Mouse (Mus musculus) heart, embryonic 12.5 days (tissue): ENCODE results near the gene Mrtfa. TPM values are rescaled to one million over a fixed set of nuclear protein-coding genes. Genes with fewer than 3 reads are reported as not detected.

Experiments used
- ATAC-seq: fragments of 200-750 bp; cut with Nextera tagmentation; 2 replicates; pipeline ENCODE4 v1.8.0; 2017; ENCODE audit warnings: moderate TSS enrichment, moderate library complexity; ENCODE audit not compliant: insufficient number of reproducible peaks, low FRiP score
- H3K27ac ChIP-seq: fragments of 300-500 bp; sonication (generic); 2 replicates; pipeline ENCODE4 v1.5.1; 2016; ENCODE audit warnings: mild to moderate bottlenecking, moderate library complexity; ENCODE audit not compliant: poor library complexity, severe bottlenecking
- H3K27me3 ChIP-seq: fragments of 300-500 bp; sonication (generic); replicated peaks from 2 replicates; pipeline ENCODE4 v1.6.1; 2016; ENCODE audit warnings: mild to moderate bottlenecking, moderate library complexity
- H3K36me3 ChIP-seq: fragments of 300-500 bp; sonication (generic); 2 replicates; pipeline ENCODE4 v1.6.1; 2016; ENCODE audit warnings: mild to moderate bottlenecking, moderate library complexity
- H3K4me1 ChIP-seq: fragments of 300-500 bp; sonication (generic); replicated peaks from 2 replicates; pipeline ENCODE4 v1.6.1; 2016; ENCODE audit warnings: mild to moderate bottlenecking
- H3K4me2 ChIP-seq: fragments of 300-500 bp; sonication (generic); 2 replicates; pipeline ENCODE4 v1.6.1; 2016; ENCODE audit warnings: mild to moderate bottlenecking, moderate library complexity
- H3K4me3 ChIP-seq: fragments of 300-500 bp; sonication (generic); 2 replicates; pipeline ENCODE4 v1.5.1; 2016; ENCODE audit warnings: mild to moderate bottlenecking
- H3K9ac ChIP-seq: fragments of 300-500 bp; sonication (generic); 2 replicates; pipeline ENCODE4 v1.6.1; 2016; ENCODE audit warnings: mild to moderate bottlenecking, moderate library complexity
- H3K9me3 ChIP-seq: fragments of 300-500 bp; sonication (generic); replicated peaks from 2 replicates; pipeline ENCODE4 v1.6.1; 2016; ENCODE audit warnings: mild to moderate bottlenecking, moderate library complexity
- WGBS: fragments of 180-500 bp; shearing (Covaris S2); methylation state at CpG from one replicate; pipeline ENCODE4 v1.1.7; 2016; 5-methylcytosine and 5-hydroxymethylcytosine counted together
- polyA plus RNA-seq: library from polyadenylated mRNA; unstranded; fragments of >200 nt; fragmentation: Nextera tagmentation; extraction: Ambion mirVana; gene quantifications from 2 replicates; pipeline ENCODE4 v1.2.1, GENCODE M21; 2016

The Mrtfa gene
- polyA plus RNA-seq, 1 experiment from 2014 or later, result 19.4 TPM

DNA sequence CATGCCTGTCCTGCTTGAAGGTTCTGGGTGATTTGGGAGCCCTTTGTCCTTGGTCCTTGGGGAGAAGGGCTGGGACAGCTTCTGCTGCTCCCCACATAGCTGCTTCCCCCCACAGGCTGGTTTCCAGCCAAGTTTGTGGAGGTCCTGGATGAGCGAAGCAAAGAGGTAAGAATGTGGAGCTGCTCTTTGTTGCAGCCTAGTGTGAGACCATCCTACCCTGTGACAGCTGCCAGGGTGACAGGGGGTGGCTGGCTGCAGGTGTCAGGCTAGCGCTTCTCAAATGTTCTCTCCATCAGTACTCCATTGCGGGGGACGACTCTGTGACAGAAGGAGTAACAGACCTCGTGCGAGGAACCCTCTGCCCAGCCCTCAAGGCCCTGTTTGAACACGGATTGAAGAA lies 180.4 kb downstream of the Mrtfa start:
- Histone ChIP-seq H3K27ac (no peak overlapping the region), H3K4me2 (no peak overlapping the region), H3K9ac (no peak overlapping the region), H3K4me1 (no peaks in the 10 kb centered on the region), H3K4me3 (no peak overlapping the region), H3K9me3 (no peaks in the 10 kb centered on the region), H3K27me3 (no peaks in the 10 kb centered on the region), H3K36me3 (peaks cover 78% of the 10 kb centered on the region)
- WGBS, result 78% methylated on average over 7 of the region's 7 CpGs
- no peak for ATAC-seq

GRCm38 (mm10) chr15:81008689-81009123 lies 181.9 kb downstream of the Mrtfa start:
- Histone ChIP-seq H3K36me3 (peaks cover 67% of the 10 kb centered on the region), H3K27me3 (no peaks in the 10 kb centered on the region), H3K27ac (no peak overlapping the region), H3K9ac (no peak overlapping the region), H3K4me2 (no peak overlapping the region), H3K9me3 (no peaks in the 10 kb centered on the region), H3K4me3 (no peak overlapping the region), H3K4me1 (no peaks in the 10 kb centered on the region)
- 55% methylated on average over 10 of the region's 10 CpGs for WGBS
- ATAC-seq, result no peak

DNA sequence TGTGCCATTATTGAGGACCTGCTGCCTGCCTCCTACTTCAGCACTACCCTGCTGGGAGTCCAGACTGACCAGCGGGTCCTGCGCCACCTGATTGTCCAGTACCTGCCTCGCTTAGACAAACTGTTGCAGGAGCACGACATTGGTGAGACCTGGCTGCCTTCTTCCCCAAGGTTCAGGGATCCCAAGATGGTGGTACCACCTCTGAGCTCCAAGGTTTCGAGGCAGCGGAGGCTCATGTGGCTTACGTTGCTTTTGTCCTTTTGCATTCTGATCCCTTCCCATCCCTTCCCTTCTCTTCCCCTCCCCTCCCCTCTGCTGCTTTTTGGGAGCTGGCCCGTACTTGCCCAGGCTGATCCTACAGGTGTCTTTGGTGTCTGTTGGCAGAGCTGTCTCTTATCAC lies 182.7 kb downstream of the Mrtfa start:
- no peaks in the 10 kb centered on the region for H3K27me3 ChIP-seq
- H3K9ac ChIP-seq, result no peak overlapping the region
- H3K4me2 ChIP-seq, result no peak overlapping the region
- H3K27ac ChIP-seq, result no peak overlapping the region
- H3K4me3 ChIP-seq, result no peak overlapping the region
- peaks cover 61% of the 10 kb centered on the region for H3K36me3 ChIP-seq
- no peaks in the 10 kb centered on the region for H3K4me1 ChIP-seq
- ATAC-seq, result no peak
- 90% methylated on average over 8 of the region's 8 CpGs for WGBS
- no peaks in the 10 kb centered on the region for H3K9me3 ChIP-seq

- H3K36me3 ChIP-seq, result peaks cover 60% of the 10 kb centered on the region
- WGBS, result 94% methylated on average over 9 of the region's 9 CpGs
- no peak overlapping the region for H3K4me2 ChIP-seq
- no peak overlapping the region for H3K9ac ChIP-seq
- no peak for ATAC-seq
- no peaks in the 10 kb centered on the region for H3K4me1 ChIP-seq
- no peaks in the 10 kb centered on the region for H3K27me3 ChIP-seq
- H3K27ac ChIP-seq, result no peak overlapping the region
- H3K4me3 ChIP-seq, result no peak overlapping the region
- no peaks in the 10 kb centered on the region for H3K9me3 ChIP-seq
Observed at GRCm38 (mm10) chr15:81007339-81007738, 183.2 kb downstream of the Mrtfa start.

DNA sequence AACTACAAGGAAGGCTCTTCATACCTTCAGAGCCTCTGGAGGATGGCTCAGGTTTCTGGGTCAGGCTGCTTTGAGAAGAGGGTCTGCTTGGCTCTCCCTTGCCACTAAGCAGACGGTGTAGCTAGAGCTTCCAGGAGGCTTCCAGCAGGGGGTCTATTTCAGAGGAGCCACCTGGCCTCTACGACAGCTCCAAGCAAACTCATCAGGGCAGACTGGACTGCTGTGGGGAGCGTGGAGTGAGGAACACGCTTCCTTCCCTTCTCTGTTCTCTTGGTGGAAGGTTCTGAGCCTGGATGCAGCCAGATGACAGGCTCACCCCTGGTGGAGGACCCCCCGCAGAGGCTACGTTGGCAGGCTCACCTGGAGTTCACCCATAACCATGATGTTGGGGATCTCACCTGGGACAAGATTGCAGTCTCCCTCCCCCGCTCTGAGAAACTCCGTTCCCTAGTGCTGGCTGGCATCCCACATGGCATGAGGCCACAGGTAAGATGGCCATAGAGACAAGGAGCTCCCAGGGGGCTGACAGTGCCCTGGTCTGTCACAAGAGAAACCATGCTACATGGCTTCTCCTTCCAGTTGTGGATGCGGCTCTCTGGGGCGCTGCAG lies 184.3 kb downstream of the Mrtfa start:
- Histone ChIP-seq H3K36me3 (peaks cover 49% of the 10 kb centered on the region), H3K9me3 (no peaks in the 10 kb centered on the region), H3K27me3 (no peaks in the 10 kb centered on the region), H3K4me2 (no peak overlapping the region), H3K27ac (no peak overlapping the region), H3K4me1 (no peaks in the 10 kb centered on the region), H3K9ac (no peak overlapping the region), H3K4me3 (no peak overlapping the region)
- ATAC-seq, result no peak
- WGBS, result 81% methylated on average over 10 of the region's 10 CpGs

GRCm38 (mm10) chr15:81000419-81001138 lies 190.0 kb downstream of the Mrtfa start:
- Histone ChIP-seq H3K4me2 (peak overlapping the region; percentile 5; the same call in 1 of the 2 replicates), H3K27ac (no peak overlapping the region), H3K36me3 (0 out of 2 replicates have a peak, but pooled peaks cover 7% of the 10 kb centered on the region), H3K4me3 (no peak overlapping the region), H3K9ac (no peak overlapping the region), H3K9me3 (no peaks in the 10 kb centered on the region), H3K27me3 (no peaks in the 10 kb centered on the region), H3K4me1 (peaks cover 10% of the 10 kb centered on the region)
- ATAC-seq, result no peak
- WGBS, result 15% methylated on average over 3 of the region's 4 CpGs

GRCm38 (mm10) chr15:80997077-80997476 lies 193.5 kb downstream of the Mrtfa start:
- H3K27ac ChIP-seq, result no peak overlapping the region
- 58% methylated on average over 1 of the region's 1 CpGs for WGBS
- ATAC-seq, result no peak

GRCm38 (mm10) chr15:80996090-80996835 lies 194.3 kb downstream of the Mrtfa start:
- Histone ChIP-seq H3K27me3 (no peaks in the 10 kb centered on the region), H3K4me3 (no peak overlapping the region), H3K9ac (no peak overlapping the region), H3K4me1 (peaks cover 10% of the 10 kb centered on the region), H3K27ac (no peak overlapping the region), H3K4me2 (no peak overlapping the region), H3K36me3 (no peaks in the 10 kb centered on the region), H3K9me3 (no peaks in the 10 kb centered on the region)
- no peak for ATAC-seq
- 88% methylated on average over 6 of the region's 6 CpGs for WGBS

More at GRCm38 (mm10) chr15:80997077-80997476, 193.5 kb downstream of the Mrtfa start:
- Histone ChIP-seq H3K9ac (no peak overlapping the region), H3K36me3 (no peaks in the 10 kb centered on the region), H3K4me2 (no peak overlapping the region), H3K4me1 (peaks cover 10% of the 10 kb centered on the region), H3K4me3 (no peak overlapping the region), H3K27me3 (no peaks in the 10 kb centered on the region), H3K9me3 (no peaks in the 10 kb centered on the region)

DNA sequence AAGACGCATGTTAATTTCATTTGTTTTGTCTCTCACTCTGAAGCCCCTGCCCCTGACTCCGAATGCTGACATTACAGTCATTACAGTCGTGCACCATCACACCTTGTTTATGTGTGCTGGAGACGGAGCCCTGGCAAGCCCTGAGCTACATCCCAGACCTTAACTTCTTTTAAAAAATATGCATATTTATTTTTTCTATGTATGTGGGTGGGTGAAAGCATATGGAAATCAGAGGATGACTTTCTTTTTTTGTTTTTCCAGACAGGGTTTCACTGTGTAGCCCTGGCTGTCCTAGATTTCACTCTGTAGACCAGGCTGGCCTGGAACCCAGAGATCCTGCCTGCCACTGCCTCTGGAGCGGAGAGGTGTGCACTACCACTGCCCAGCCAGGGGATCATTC lies 195.6 kb downstream of the Mrtfa start:
- no peaks in the 10 kb centered on the region for H3K36me3 ChIP-seq
- WGBS, result 86% methylated on average over 5 of the region's 5 CpGs
- peaks cover 2% of the 10 kb centered on the region; the same call in 1 of the 2 replicates for H3K4me1 ChIP-seq
- no peak for ATAC-seq
- no peak overlapping the region for H3K4me2 ChIP-seq
- H3K9ac ChIP-seq, result no peak overlapping the region
- no peak overlapping the region for H3K27ac ChIP-seq
- H3K27me3 ChIP-seq, result no peaks in the 10 kb centered on the region
- no peaks in the 10 kb centered on the region for H3K9me3 ChIP-seq
- H3K4me3 ChIP-seq, result no peak overlapping the region

DNA sequence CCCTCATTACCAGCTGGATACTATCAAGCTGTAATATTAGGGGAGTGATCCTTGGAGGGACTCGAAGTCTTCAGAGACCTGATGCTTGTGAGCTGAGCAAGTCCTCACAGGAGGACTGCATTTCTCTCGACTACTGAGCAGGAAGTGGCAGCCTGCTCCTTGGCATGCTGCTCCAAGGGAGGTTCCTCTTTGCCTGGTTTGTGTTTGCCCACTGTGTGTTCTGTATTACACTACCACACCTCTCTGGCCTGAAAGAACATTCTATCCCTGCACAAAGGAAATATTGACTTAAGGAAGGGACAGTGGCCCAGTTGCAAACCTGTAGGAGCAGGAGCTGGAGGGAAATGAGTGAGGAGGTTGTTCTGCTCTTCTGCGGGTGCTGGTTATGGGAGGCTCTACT lies 200.8 kb downstream of the Mrtfa start:
- no peak overlapping the region for H3K9ac ChIP-seq
- ATAC-seq, result no peak
- H3K4me3 ChIP-seq, result no peak overlapping the region
- H3K27ac ChIP-seq, result no peak overlapping the region
- H3K4me2 ChIP-seq, result no peak overlapping the region
- no peaks in the 10 kb centered on the region for H3K9me3 ChIP-seq
- H3K36me3 ChIP-seq, result no peaks in the 10 kb centered on the region
- no peaks in the 10 kb centered on the region for H3K4me1 ChIP-seq
- 60% methylated on average over 3 of the region's 3 CpGs for WGBS
- no peaks in the 10 kb centered on the region for H3K27me3 ChIP-seq

DNA sequence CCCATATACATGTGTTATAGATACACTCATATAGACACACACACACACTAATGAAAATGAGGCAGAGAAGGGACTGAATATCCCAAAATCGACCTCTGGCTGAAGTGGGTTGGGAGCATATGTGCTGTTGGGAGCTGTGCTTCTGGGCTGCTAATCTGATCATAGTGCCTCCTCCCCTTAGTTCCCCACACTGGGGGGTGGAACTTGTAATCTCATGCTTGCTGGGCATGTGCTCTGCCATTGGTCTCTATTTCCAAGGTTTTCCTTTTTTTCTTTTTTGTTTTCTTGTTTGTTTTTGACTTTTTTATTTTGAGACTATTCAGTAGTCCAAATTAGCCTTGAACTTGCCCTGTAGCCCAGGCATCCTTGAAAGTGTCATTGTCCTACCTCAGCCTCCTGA lies 202.2 kb downstream of the Mrtfa start:
- H3K4me1 ChIP-seq, result no peaks in the 10 kb centered on the region
- 25% methylated on average over 1 of the region's 1 CpGs for WGBS
- H3K27me3 ChIP-seq, result no peaks in the 10 kb centered on the region
- ATAC-seq, result no peak
- no peaks in the 10 kb centered on the region for H3K36me3 ChIP-seq
- H3K9me3 ChIP-seq, result no peaks in the 10 kb centered on the region
- no peak overlapping the region for H3K4me2 ChIP-seq
- no peak overlapping the region for H3K4me3 ChIP-seq
- no peak overlapping the region for H3K27ac ChIP-seq
- H3K9ac ChIP-seq, result no peak overlapping the region
